Comparison of ENCODE assay signal across 13 mouse cellular contexts in the genomic region with DNA sequence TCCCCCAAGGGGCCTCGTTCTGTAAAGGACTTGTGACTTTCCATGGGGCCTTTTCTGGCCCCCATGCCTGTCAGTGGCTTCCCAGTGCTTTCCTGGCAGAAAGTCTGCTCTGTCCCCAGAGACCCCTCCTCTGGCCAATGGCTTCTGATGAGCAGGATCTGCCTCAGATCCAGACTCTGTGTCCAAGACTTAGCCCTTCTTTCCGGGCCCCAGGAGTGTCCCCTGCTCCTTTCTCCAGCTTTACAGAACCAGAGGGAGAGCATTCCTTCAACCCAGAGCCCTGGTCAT. TPM values are rescaled to one million over a fixed set of nuclear protein-coding genes. Genes with fewer than 3 reads are reported as not detected.
A peak's percentile ranks its signal among the peaks of the same experiment; 100 is the strongest.
DNase-seq lines count a peak whose midpoint lies in the region; ATAC-seq and TF ChIP-seq lines count a peak whose summit lies in the region.
"Had no signal": no experiment of that assay in that cellular context is flagged by ENCODE, and none has a peak within 500 bp of the region (broad histone marks: within the 10 kb centered on the region; RNA-seq: fewer than 3 reads in every experiment).

No protein-coding gene starts in this region.

- ATAC-seq in hindbrain, postnatal 0 days: no peak
- no peak for ATAC-seq in neural tube, embryonic 12.5 days (ENCODE audit: low FRiP score, low read depth)

- no peak overlapping the region for H3K4me3 ChIP-seq in hindbrain, embryonic 10.5 days
- H3K4me3 ChIP-seq in hindbrain, postnatal 0 days (ENCODE audit: low read length): no peak overlapping the region
- H3K4me3 ChIP-seq in neural tube, embryonic 12.5 days: no peak overlapping the region
- H3K4me3 ChIP-seq: liver, embryonic 15.5 days had no signal

- H3K9me3 ChIP-seq in hindbrain, embryonic 10.5 days: no peaks in the 10 kb centered on the region
- H3K9me3 ChIP-seq in hindbrain, postnatal 0 days (ENCODE audit: low read length): no peaks in the 10 kb centered on the region
- no peaks in the 10 kb centered on the region for H3K9me3 ChIP-seq in neural tube, embryonic 12.5 days
- H3K9me3 ChIP-seq: liver, embryonic 15.5 days had no signal

- 26% methylated on average over 2 of the region's 2 CpGs for WGBS in hindbrain, embryonic 10.5 days
- WGBS in hindbrain, postnatal 0 days: 31% methylated on average over 2 of the region's 2 CpGs
- WGBS in neural tube, embryonic 12.5 days: 22% methylated on average over 2 of the region's 2 CpGs

- no peaks in the 10 kb centered on the region for H3K36me3 ChIP-seq in hindbrain, embryonic 10.5 days
- H3K36me3 ChIP-seq in hindbrain, postnatal 0 days (ENCODE audit: insufficient read depth, low read length): no peaks in the 10 kb centered on the region
- no peaks in the 10 kb centered on the region for H3K36me3 ChIP-seq in neural tube, embryonic 12.5 days
- H3K36me3 ChIP-seq: liver, embryonic 15.5 days had no signal

- no peak for TF ChIP-seq CTCF in hindbrain, postnatal 0 days (IDR thresholded peaks at IDR 0.05; ENCODE audit: low read depth)

- no peaks in the 10 kb centered on the region for H3K27me3 ChIP-seq in hindbrain, embryonic 10.5 days (ENCODE audit: insufficient read depth, poor library complexity, severe bottlenecking)
- H3K27me3 ChIP-seq in hindbrain, postnatal 0 days (ENCODE audit: insufficient read depth, low read length): no peaks in the 10 kb centered on the region
- H3K27me3 ChIP-seq in neural tube, embryonic 12.5 days (replicated peaks): no peaks in the 10 kb centered on the region
- H3K27me3 ChIP-seq: liver, embryonic 15.5 days had no signal

- peaks cover 21% of the 10 kb centered on the region for H3K4me1 ChIP-seq in hindbrain, embryonic 10.5 days (replicated peaks)
- H3K4me1 ChIP-seq in hindbrain, postnatal 0 days (ENCODE audit: insufficient read depth, low read length): peaks cover 6% of the 10 kb centered on the region
- H3K4me1 ChIP-seq in neural tube, embryonic 12.5 days: peaks cover 14% of the 10 kb centered on the region
- H3K4me1 ChIP-seq: liver, embryonic 15.5 days had no signal

- DNase-seq in hindbrain, embryonic 10.5 days (ENCODE audit: low spot score): no peak
- DNase-seq in hindbrain, postnatal 0 days (ENCODE audit: low spot score): no peak
- no peak for DNase-seq in neural tube, embryonic 10.5 days (ENCODE audit: extremely low spot score, low spot score)
- DNase-seq in heart, postnatal 4 days: peak; percentile 51
- DNase-seq in Muller cell, postnatal 12 days (ENCODE audit: inconsistent ontology term): no peak
- no peak for DNase-seq in left cerebral cortex, adult 8-10 months (ENCODE audit: low spot score in 2 of 2)
- DNase-seq in thymus, postnatal 10 days (ENCODE audit: low spot score in 2 of 2): no peak
- DNase-seq: adrenal gland, adult 2 months had no signal

- H3K9ac ChIP-seq in hindbrain, postnatal 0 days (replicated peaks; ENCODE audit: low read length): no peak overlapping the region; the same call in 1 of the 2 replicates
- no peak overlapping the region for H3K9ac ChIP-seq in neural tube, embryonic 12.5 days
- H3K9ac ChIP-seq: liver, embryonic 15.5 days had no signal

- H3K4me2 ChIP-seq in hindbrain, postnatal 0 days (ENCODE audit: low read depth, low read length): no peak overlapping the region
- H3K4me2 ChIP-seq in neural tube, embryonic 12.5 days (replicated peaks): 0 out of 2 replicates have a peak overlapping the region, but pooled peaks have one; percentile 14
- H3K4me2 ChIP-seq: liver, embryonic 15.5 days had no signal

- peak overlapping the region; percentile 80 for H3K27ac ChIP-seq in hindbrain, embryonic 10.5 days
- no peak overlapping the region for H3K27ac ChIP-seq in hindbrain, postnatal 0 days
- H3K27ac ChIP-seq in neural tube, embryonic 12.5 days: no peak overlapping the region
- H3K27ac ChIP-seq: liver, embryonic 15.5 days had no signal

RNA-seq across cellular contexts. Expression of gene Accsl, which starts 5.2 kb away (rescaled TPM):
- polyA plus RNA-seq in hindbrain, embryonic 10.5 days (2016; fragmentation: Nextera tagmentation; extraction: Ambion mirVana): not detected in 2 replicates
- total RNA-seq in hindbrain, postnatal 0 days (2014; rRNA removed): not detected in 2 replicates
- polyA plus RNA-seq in hindbrain, postnatal 0 days (2015; fragmentation: Nextera tagmentation; extraction: Ambion mirVana): 0.30 and 0.39 TPM in 2 replicates
- 0.18 TPM in 1 of 2 replicates, not detected in the other for polyA plus RNA-seq in neural tube, embryonic 12.5 days (2016; fragmentation: Nextera tagmentation; extraction: Ambion mirVana)
- total RNA-seq in heart, postnatal 4 days (2021): not detected
- 1 to 10 TPM in 1 of 4 experiments, under 1 TPM in 1, not detected in 2; 0.21 to 1.1 TPM for total RNA-seq in left cerebral cortex, adult 8-10 months (2022)
- total RNA-seq: common myeloid progenitor, adult 5-6 weeks; megakaryocyte-erythroid progenitor cell, adult 5-6 weeks had no signal
- polyA plus RNA-seq: adrenal gland, adult 2 months; liver, embryonic 15.5 days; neural tube, embryonic 11.5 days had no signal

RNA-seq across cellular contexts. Expression of gene Accs, which starts 24.4 kb away (rescaled TPM):
- 8.3 and 9.3 TPM in 2 replicates for polyA plus RNA-seq in hindbrain, embryonic 10.5 days (2016; fragmentation: Nextera tagmentation; extraction: Ambion mirVana)
- total RNA-seq in hindbrain, postnatal 0 days (2014; rRNA removed): 12.0 and 19.1 TPM in 2 replicates
- polyA plus RNA-seq in hindbrain, postnatal 0 days (2015; fragmentation: Nextera tagmentation; extraction: Ambion mirVana): 6.5 and 6.6 TPM in 2 replicates
- polyA plus RNA-seq in neural tube, embryonic 12.5 days (2016; fragmentation: Nextera tagmentation; extraction: Ambion mirVana): 7.1 and 8.7 TPM in 2 replicates
- total RNA-seq in heart, postnatal 4 days (2021): 10 to 100 TPM; 10.2 to 10.6 TPM
- 1 to 10 TPM; 3.9 to 5.7 (median 4.5) TPM for total RNA-seq in left cerebral cortex, adult 8-10 months (2022)

RNA-seq across cellular contexts. Expression of gene Ext2, which starts 51.8 kb away (rescaled TPM):
- polyA plus RNA-seq in hindbrain, embryonic 10.5 days (2016; fragmentation: Nextera tagmentation; extraction: Ambion mirVana): 69.5 and 77.1 TPM in 2 replicates
- 34.9 and 37.8 TPM in 2 replicates for total RNA-seq in hindbrain, postnatal 0 days (2014; rRNA removed)
- 69.8 and 70.3 TPM in 2 replicates for polyA plus RNA-seq in hindbrain, postnatal 0 days (2015; fragmentation: Nextera tagmentation; extraction: Ambion mirVana)
- 71.0 and 76.9 TPM in 2 replicates for polyA plus RNA-seq in neural tube, embryonic 12.5 days (2016; fragmentation: Nextera tagmentation; extraction: Ambion mirVana)
- 10 to 100 TPM; 60.2 to 61.4 TPM for total RNA-seq in heart, postnatal 4 days (2021)
- 10 to 100 TPM; 51.4 to 59.1 (median 55.9) TPM for total RNA-seq in left cerebral cortex, adult 8-10 months (2022)
